Mouse (Mus musculus) lung, embryonic 14.5 days (tissue): ENCODE data around the gene Atp10b. TPM values are rescaled to one million over a fixed set of nuclear protein-coding genes. Genes with fewer than 3 reads are reported as not detected.

Experiments
- ATAC-seq: fragments of 200-750 bp; cut with Nextera tagmentation; 2 replicates; pipeline ENCODE4 v1.8.0; 2017; ENCODE audit warnings: mild to moderate bottlenecking, moderate TSS enrichment, moderate library complexity; ENCODE audit not compliant: insufficient read depth
- DNase-seq: peaks from one replicate; pipeline ENCODE4 v3.0.0-alpha.2; 2015
- H3K27ac ChIP-seq: fragments of 300-500 bp; sonication (generic); 2 replicates; pipeline ENCODE4 v1.5.1; 2014; ENCODE audit warnings: low read depth, mild to moderate bottlenecking, moderate library complexity
- H3K27me3 ChIP-seq: fragments of 300-500 bp; sonication (generic); 2 replicates; pipeline ENCODE4 v1.6.1; 2014; ENCODE audit warnings: low read length, control low read depth; ENCODE audit not compliant: insufficient read depth
- H3K36me3 ChIP-seq: fragments of 300-500 bp; sonication (generic); 2 replicates; pipeline ENCODE4 v1.6.1; 2014; ENCODE audit warnings: control low read depth; ENCODE audit not compliant: insufficient read depth
- H3K4me1 ChIP-seq: fragments of 300-500 bp; sonication (generic); 2 replicates; pipeline ENCODE4 v1.6.1; 2014; ENCODE audit warnings: antibody characterized with exemption, control low read depth; ENCODE audit not compliant: insufficient read depth
- H3K4me2 ChIP-seq: fragments of 300-500 bp; sonication (generic); 2 replicates; pipeline ENCODE4 v1.6.1; 2014; ENCODE audit warnings: mild to moderate bottlenecking
- H3K4me3 ChIP-seq: fragments of 300-500 bp; sonication (generic); 2 replicates; pipeline ENCODE4 v1.5.1; 2014; ENCODE audit warnings: low read depth, low read length
- H3K9ac ChIP-seq: fragments of 300-500 bp; sonication (generic); 2 replicates; pipeline ENCODE4 v1.6.1; 2014
- H3K9me3 ChIP-seq: fragments of 300-500 bp; sonication (generic); 2 replicates; pipeline ENCODE4 v1.6.1; 2016; ENCODE audit warnings: low read depth, low read length, control low read depth
- CTCF ChIP-seq: IDR thresholded peaks from 2 replicates; pipeline ENCODE4 v1.5.1; 2016; ENCODE audit warnings: antibody characterized with exemption, low read depth
- WGBS: fragments of 180-500 bp; shearing (Covaris S2); extraction: QIAGEN DNeasy Blood & Tissue Kit; methylation state at CpG from one replicate; pipeline ENCODE4 v1.1.7; 2014; 5-methylcytosine and 5-hydroxymethylcytosine counted together
- polyA plus RNA-seq: library from polyadenylated mRNA; unstranded; fragments of >200 nt; fragmentation: Nextera tagmentation; extraction: Ambion mirVana; gene quantifications from 2 replicates; pipeline ENCODE4 v1.2.1, GENCODE M21; 2014

The Atp10b gene
- polyA plus RNA-seq, 1 experiment from 2014 or later = 0.16 TPM

DNA sequence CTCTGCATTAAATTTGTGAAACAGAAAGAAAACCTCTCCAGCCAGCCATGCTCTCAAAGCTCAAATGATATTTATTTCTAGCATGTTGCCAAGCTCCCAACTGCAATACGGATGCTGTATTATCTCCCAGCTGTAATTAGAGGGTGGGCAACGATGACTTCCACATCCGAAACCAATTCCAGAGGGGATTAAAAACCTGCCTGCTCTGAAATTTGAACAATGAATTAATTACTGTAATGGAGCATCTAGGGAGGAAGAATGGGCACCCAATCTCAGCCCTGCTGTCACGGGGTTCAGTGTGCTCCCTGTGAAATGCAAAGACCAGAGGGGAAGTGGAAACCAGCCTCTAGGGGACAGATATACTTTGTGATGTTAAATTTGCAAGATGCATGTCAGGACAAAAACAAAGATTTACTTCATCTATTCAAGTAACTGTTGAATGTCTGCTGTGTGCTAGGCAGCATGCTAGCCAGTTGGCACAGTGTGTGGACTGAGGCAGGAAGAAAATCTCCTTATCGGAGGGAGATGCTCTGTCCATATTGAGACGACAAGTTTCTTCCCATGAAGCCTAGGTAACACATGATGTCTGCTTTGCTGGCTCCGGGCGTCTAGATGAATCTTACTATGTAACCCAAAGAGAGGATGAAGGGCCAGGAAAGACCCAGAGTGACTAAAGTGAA is 86.8 kb downstream of the Atp10b start:
- WGBS = 81% methylated on average over 8 of the region's 8 CpGs
- H3K4me2 ChIP-seq = no peak overlapping the region
- no peaks in the 10 kb centered on the region for H3K4me1 ChIP-seq
- DNase-seq (no peak), ATAC-seq (no peak)
- H3K9me3 ChIP-seq = no peaks in the 10 kb centered on the region
- H3K36me3 ChIP-seq = no peaks in the 10 kb centered on the region
- no peak overlapping the region for H3K4me3 ChIP-seq
- H3K27ac ChIP-seq = no peak overlapping the region
- no peaks in the 10 kb centered on the region for H3K27me3 ChIP-seq
- no peak for TF ChIP-seq CTCF
- H3K9ac ChIP-seq = no peak overlapping the region

GRCm38 (mm10) chr11:43239804-43240203 is 90.1 kb downstream of the Atp10b start:
- H3K9ac ChIP-seq = no peak overlapping the region
- no peak overlapping the region for H3K4me3 ChIP-seq
- no peak for TF ChIP-seq CTCF
- H3K27me3 ChIP-seq = no peaks in the 10 kb centered on the region
- ATAC-seq = no peak
- H3K9me3 ChIP-seq = no peaks in the 10 kb centered on the region
- DNase-seq = no peak
- no peak overlapping the region for H3K27ac ChIP-seq
- H3K36me3 ChIP-seq = no peaks in the 10 kb centered on the region
- H3K4me1 ChIP-seq = no peaks in the 10 kb centered on the region
- H3K4me2 ChIP-seq = no peak overlapping the region
- 93% methylated on average over 8 of the region's 8 CpGs for WGBS

DNA sequence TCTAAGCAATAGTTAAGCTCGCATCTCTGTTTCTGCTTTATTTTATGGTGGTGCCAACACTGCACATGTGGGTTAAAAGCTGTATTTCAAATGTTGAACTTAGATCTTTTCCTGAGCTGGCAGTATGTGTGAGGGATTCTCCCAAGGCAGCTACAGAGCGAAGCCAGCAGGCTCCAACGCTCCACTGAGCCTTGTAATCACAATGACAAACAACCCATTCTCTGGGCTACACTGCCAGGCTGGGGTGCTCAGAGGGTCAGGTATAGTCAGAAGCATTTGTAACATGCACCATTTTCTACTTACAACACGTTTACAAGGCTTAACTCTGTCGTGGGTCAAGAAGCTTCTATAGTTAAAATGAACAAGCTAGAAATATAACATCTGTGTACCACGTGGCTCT is 103.4 kb downstream of the Atp10b start:
- Histone ChIP-seq H3K9me3 (no peaks in the 10 kb centered on the region), H3K27me3 (no peaks in the 10 kb centered on the region), H3K27ac (no peak overlapping the region), H3K9ac (no peak overlapping the region), H3K4me2 (no peak overlapping the region), H3K36me3 (no peaks in the 10 kb centered on the region), H3K4me3 (no peak overlapping the region), H3K4me1 (no peaks in the 10 kb centered on the region)
- WGBS = 36% methylated on average over 6 of the region's 6 CpGs
- no peak for ATAC-seq
- no peak for TF ChIP-seq CTCF
- DNase-seq = no peak

DNA sequence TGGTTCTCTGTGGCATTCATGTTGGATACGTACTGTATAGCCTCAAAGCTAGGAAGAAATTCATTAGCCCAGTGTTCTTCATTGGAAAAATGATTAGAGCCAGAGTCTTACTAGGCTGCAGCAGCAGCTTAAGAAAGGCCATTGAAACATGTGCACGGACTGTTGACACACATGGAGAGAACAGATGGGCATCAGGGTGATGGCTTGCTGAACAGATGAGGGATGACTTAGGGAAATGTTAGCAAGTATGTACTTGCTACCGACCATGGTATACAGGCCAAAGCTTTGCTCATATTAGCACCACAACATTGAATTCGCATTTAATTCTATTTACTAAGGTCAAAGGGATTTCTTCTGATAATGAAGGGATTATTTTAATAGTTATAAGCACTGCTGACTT is 105.6 kb downstream of the Atp10b start:
- Histone ChIP-seq H3K36me3 (no peaks in the 10 kb centered on the region), H3K4me1 (no peaks in the 10 kb centered on the region), H3K9me3 (no peaks in the 10 kb centered on the region), H3K27ac (no peak overlapping the region), H3K27me3 (no peaks in the 10 kb centered on the region), H3K9ac (no peak overlapping the region), H3K4me3 (no peak overlapping the region), H3K4me2 (no peak overlapping the region)
- ATAC-seq (no peak), DNase-seq (no peak)
- 79% methylated on average over 4 of the region's 4 CpGs for WGBS
- TF ChIP-seq CTCF = no peak

GRCm38 (mm10) chr11:43257291-43257690 is 107.6 kb downstream of the Atp10b start:
- TF ChIP-seq CTCF = no peak
- H3K27me3 ChIP-seq = no peaks in the 10 kb centered on the region
- no peak for DNase-seq
- no peak overlapping the region for H3K9ac ChIP-seq
- no peak for ATAC-seq
- no peaks in the 10 kb centered on the region for H3K4me1 ChIP-seq
- no peaks in the 10 kb centered on the region for H3K9me3 ChIP-seq
- WGBS = 64% methylated on average over 3 of the region's 3 CpGs
- no peak overlapping the region for H3K4me2 ChIP-seq
- H3K4me3 ChIP-seq = no peak overlapping the region
- H3K27ac ChIP-seq = no peak overlapping the region
- H3K36me3 ChIP-seq = no peaks in the 10 kb centered on the region

DNA sequence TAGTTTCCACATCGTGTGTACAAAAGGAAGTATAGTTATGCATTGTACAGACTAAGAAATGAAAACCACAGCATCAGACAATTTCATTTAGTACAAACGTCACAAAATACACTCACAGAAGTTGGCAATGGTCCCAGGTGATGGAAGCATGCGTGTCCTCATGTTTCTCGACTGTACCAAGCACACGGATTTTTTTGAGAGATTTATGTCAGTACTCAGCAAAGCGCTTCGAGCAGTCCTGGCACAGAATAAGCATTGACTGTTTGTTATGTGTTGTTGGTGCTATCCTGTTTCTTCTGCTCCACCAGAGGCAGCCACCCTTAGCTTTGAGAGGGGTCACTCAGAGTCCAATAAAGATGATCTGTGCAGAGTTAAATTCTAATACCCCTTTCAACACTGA is 108.1 kb downstream of the Atp10b start:
- WGBS = 43% methylated on average over 7 of the region's 7 CpGs
- H3K27ac ChIP-seq = no peak overlapping the region
- peak; percentile 71 for DNase-seq

DNA sequence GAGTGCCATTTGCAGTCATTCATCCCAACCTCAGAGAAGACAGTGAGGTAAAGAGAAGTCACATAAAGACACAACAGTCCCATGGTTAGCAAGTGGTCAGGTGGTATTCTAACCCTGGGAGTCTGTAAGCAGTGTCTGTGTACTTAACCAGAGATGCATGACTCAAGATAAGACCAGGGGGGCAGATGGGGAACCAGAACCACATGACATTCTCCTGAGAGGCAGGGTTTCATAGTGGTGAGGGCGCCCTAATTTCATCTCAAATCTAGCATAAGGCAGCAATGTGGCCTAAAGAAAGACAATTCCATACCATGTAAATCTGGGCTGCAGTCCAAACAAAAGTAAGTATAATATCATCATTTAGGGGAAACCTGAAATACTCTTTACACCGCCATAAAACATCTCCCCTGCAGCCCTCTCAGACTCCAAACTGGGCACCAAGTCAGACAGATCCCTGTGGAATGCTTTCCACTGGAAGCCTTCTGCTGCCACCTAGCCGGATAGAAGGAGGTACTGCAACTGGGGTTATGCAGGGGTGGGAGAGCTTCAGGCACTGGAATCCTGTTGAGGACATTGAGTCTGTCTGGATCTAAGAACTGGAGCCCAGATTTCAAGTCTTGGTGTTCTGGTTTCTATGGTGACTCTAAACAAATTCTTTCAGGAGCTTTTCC is 114.0 kb downstream of the Atp10b start:
- 44% methylated on average over 3 of the region's 3 CpGs for WGBS
- no peak overlapping the region for H3K4me3 ChIP-seq
- no peaks in the 10 kb centered on the region for H3K27me3 ChIP-seq
- H3K9ac ChIP-seq = no peak overlapping the region
- peak; percentile 54; the same call in 1 of the 2 replicates for ATAC-seq
- peak; percentile 84 for DNase-seq
- peak; percentile 96 for TF ChIP-seq CTCF
- H3K4me1 ChIP-seq = no peaks in the 10 kb centered on the region
- H3K4me2 ChIP-seq = no peak overlapping the region
- H3K27ac ChIP-seq = no peak overlapping the region
- H3K36me3 ChIP-seq = no peaks in the 10 kb centered on the region
- no peaks in the 10 kb centered on the region for H3K9me3 ChIP-seq

More for the DNA sequence above, 108.1 kb downstream of the Atp10b start:
- Histone ChIP-seq H3K4me2 (no peak overlapping the region), H3K27me3 (no peaks in the 10 kb centered on the region), H3K4me3 (no peak overlapping the region), H3K36me3 (no peaks in the 10 kb centered on the region), H3K9ac (no peak overlapping the region), H3K9me3 (no peaks in the 10 kb centered on the region), H3K4me1 (no peaks in the 10 kb centered on the region)
- ATAC-seq = peak; percentile 56
- TF ChIP-seq CTCF = no peak
